Mouse (Mus musculus): ENCODE measurements around the gene Exosc1. TPM values are rescaled to one million over a fixed set of nuclear protein-coding genes. Genes with fewer than 3 reads are reported as not detected.

The Exosc1 gene
- total RNA-seq, 2 experiments from 2014 or later = 21.0 to 27.3 TPM

GRCm38 (mm10) chr19:41894959-41895358 lies 38.3 kb downstream of the Exosc1 start:
- no peak for DNase-seq (ENCODE audit: low spot score in 2 of 2)
- intact Hi-C loops (cut with DNase I) = no loop called here

- no peak for DNase-seq (ENCODE audit: low spot score in 2 of 2)
- intact Hi-C loops (cut with DNase I) = no loop called here
Measured at GRCm38 (mm10) chr19:41888191-41888590, 45.0 kb downstream of the Exosc1 start.

DNA sequence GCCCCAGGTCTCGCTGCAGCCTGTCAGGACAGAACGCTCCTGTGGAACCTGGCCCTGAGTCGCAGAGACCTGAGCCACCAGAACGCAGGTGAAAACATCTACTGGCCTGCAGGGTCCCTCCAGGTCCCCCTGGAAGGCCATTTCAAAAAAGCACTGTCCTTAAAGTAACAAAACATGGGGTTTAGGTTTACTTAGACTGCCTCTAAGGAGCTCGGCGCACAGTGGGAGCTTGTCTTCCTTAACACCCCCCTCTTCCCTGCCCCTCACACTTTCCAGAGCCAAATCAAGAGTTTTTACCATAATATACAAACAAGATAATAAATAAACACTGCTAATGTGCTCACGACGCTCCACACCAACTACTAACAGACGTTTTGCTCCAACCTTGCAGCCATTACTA lies 49.3 kb downstream of the Exosc1 start:
- intact Hi-C loops (cut with DNase I) = no loop called here

DNA sequence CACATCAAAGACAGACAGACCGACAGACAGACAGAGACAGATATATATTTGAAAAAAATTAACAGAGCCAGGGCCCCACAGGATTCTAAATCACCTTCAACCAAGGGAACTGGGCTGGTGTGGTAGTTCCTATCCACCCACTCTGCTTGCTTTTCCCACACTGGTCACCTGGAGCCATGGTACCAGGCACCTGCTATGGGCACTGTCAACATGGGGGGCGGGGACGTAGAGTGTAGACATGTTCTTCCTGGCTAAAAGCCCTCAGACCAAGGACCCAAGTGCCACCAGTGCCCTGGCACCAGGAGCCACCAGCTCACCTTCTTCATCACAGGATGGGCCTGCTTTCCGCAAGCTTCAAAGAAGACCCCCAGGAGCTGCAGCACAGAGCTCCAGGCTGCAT lies 51.4 kb downstream of the Exosc1 start:
- intact Hi-C loops (cut with DNase I) = no loop called here
- DNase-seq (ENCODE audit: low spot score in 2 of 2) = no peak

More for the DNA sequence above, 49.3 kb downstream of the Exosc1 start:
- no peak for DNase-seq (ENCODE audit: low spot score in 2 of 2)

- DNase-seq (ENCODE audit: low spot score in 2 of 2) = no peak
- intact Hi-C loops (cut with DNase I) = no loop called here
Measured at GRCm38 (mm10) chr19:41874356-41874755, 58.9 kb downstream of the Exosc1 start.

Other genes with a start within 250 kb of the Exosc1 start
- 10 to 100 TPM; 47.8 to 59.1 TPM for gene Slit1, start 189.8 kb downstream of the Exosc1 start, total RNA-seq (2021)
- 1 to 10 TPM; 2.7 to 3.4 TPM for gene Arhgap19, start 131.4 kb downstream of the Exosc1 start, total RNA-seq (2021)
- 10 to 100 TPM; 15.5 to 17.6 TPM for gene Frat1, start 103.5 kb downstream of the Exosc1 start, total RNA-seq (2021)
- 10 to 100 TPM in 1 of 2 experiments, 1 to 10 TPM in 1; 7.6 to 10.2 TPM for gene Frat2, start 85.3 kb downstream of the Exosc1 start, total RNA-seq (2021)
- 10 to 100 TPM; 32.2 to 34.1 TPM for gene Rrp12, start 37.2 kb downstream of the Exosc1 start, total RNA-seq (2021)
- 100 to 1,000 TPM; 530 to 626 TPM for gene Pgam1, start 21.5 kb downstream of the Exosc1 start, total RNA-seq (2021)
- gene Zdhhc16, start 57 bp upstream of the Exosc1 start, total RNA-seq (2021) = 10 to 100 TPM; 45.4 to 48.5 TPM
- gene Mms19, start 47.7 kb upstream of the Exosc1 start, total RNA-seq (2021) = 10 to 100 TPM; 25.2 to 36.7 TPM
- gene Ubtd1, start 48.3 kb upstream of the Exosc1 start, total RNA-seq (2021) = 10 to 100 TPM; 12.2 to 15.1 TPM
- gene Ankrd2, start 102.6 kb upstream of the Exosc1 start, total RNA-seq (2021) = not detected
- 1 to 10 TPM; 3.4 to 4.2 TPM for gene Hoga1, start 112.2 kb upstream of the Exosc1 start, total RNA-seq (2021)
- under 1 TPM; 0.62 to 0.86 TPM for gene 4933411K16Rik, start 118.8 kb upstream of the Exosc1 start, total RNA-seq (2021)
- gene Morn4, start 152.9 kb upstream of the Exosc1 start, total RNA-seq (2021) = 10 to 100 TPM; 67.8 to 75.3 TPM
- gene Pi4k2a, start 157.0 kb upstream of the Exosc1 start, total RNA-seq (2021) = 10 to 100 TPM; 63.6 to 72.2 TPM
- 10 to 100 TPM; 29.3 to 40.2 TPM for gene Avpi1, start 195.6 kb upstream of the Exosc1 start, total RNA-seq (2021)
- 1 to 10 TPM; 9.5 to 9.8 TPM for gene Marveld1, start 214.0 kb upstream of the Exosc1 start, total RNA-seq (2021)
- 10 to 100 TPM; 78.8 to 94.5 TPM for gene Zfyve27, start 230.5 kb upstream of the Exosc1 start, total RNA-seq (2021)